Mouse (Mus musculus): ENCODE results near the gene Nebl. TPM values are rescaled to one million over a fixed set of nuclear protein-coding genes. Genes with fewer than 3 reads are reported as not detected.
"Not testable (repeated sequence)": the region's sequence is repeated elsewhere in the genome, so short reads cannot be mapped to it uniquely, and the experiment has no call there.

Gene Nebl
- polyA plus RNA-seq, 2 experiments = 14.3 to 23.9 TPM

GRCm38 (mm10) chr2:17335451-17335850 is 395.8 kb downstream of the Nebl start:
- no peaks in the 10 kb centered on the region for H3K4me1 ChIP-seq (ENCODE audit: control insufficient read depth, insufficient read depth, low read length)
- H3K9ac ChIP-seq (ENCODE audit: low read depth, low read length, severe bottlenecking) = no peak overlapping the region
- H3K27ac ChIP-seq (replicated peaks; ENCODE audit: low read depth, low read length) = no peak overlapping the region
- WGBS = 91% methylated on average over 5 of the region's 5 CpGs
- no peaks in the 10 kb centered on the region for H3K27me3 ChIP-seq (ENCODE audit: control insufficient read depth, insufficient read depth, low read length)
- ATAC-seq (ENCODE audit: low FRiP score, low read depth) (no peak), DNase-seq (ENCODE audit: low spot score) (no peak)
- TF ChIP-seq POLR2A (IDR thresholded peaks at IDR 0.05; ENCODE audit: borderline replicate concordance, extremely low read depth, insufficient read depth, insufficient read length) = no peak
- H3K4me3 ChIP-seq (replicated peaks; ENCODE audit: low read length) = no peak overlapping the region
- H3K9me3 ChIP-seq (ENCODE audit: control insufficient read depth, low read length) = no peaks in the 10 kb centered on the region
- H3K4me2 ChIP-seq (replicated peaks; ENCODE audit: low read depth, low read length, severe bottlenecking) = no peak overlapping the region
- H3K36me3 ChIP-seq (ENCODE audit: control insufficient read depth, insufficient read depth, low read length) = no peaks in the 10 kb centered on the region

DNA sequence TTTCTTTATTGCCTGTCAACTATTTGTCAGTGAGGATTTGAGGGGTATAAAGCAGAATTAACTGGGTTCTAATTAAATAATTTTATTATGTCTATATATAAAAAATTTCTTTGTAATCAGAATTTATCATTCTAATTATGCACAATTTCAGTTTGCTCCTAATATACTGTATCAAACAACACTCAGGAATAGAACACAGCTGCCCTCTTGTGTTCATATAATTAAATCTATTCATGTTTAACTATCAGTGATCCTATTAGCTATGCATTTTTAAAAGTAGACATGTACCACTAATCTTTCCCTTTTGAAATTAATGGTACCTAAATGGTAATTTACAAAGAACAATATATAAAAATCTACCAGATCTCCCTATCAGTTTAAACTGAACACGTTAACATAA is 404.7 kb downstream of the Nebl start:
- no peak for ATAC-seq (ENCODE audit: low FRiP score, low read depth)
- Histone ChIP-seq H3K27ac (replicated peaks; ENCODE audit: low read depth, low read length) (no peak overlapping the region), H3K36me3 (ENCODE audit: control insufficient read depth, insufficient read depth, low read length) (no peaks in the 10 kb centered on the region), H3K9me3 (ENCODE audit: control insufficient read depth, low read length) (no peaks in the 10 kb centered on the region), H3K27me3 (ENCODE audit: control insufficient read depth, insufficient read depth, low read length) (no peaks in the 10 kb centered on the region), H3K4me3 (replicated peaks; ENCODE audit: low read length) (no peak overlapping the region), H3K4me1 (ENCODE audit: control insufficient read depth, insufficient read depth, low read length) (no peaks in the 10 kb centered on the region), H3K4me2 (replicated peaks; ENCODE audit: low read depth, low read length, severe bottlenecking) (no peak overlapping the region), H3K9ac (ENCODE audit: low read depth, low read length, severe bottlenecking) (no peak overlapping the region)
- WGBS = 87% methylated on average over 1 of the region's 1 CpGs
- no peak for TF ChIP-seq POLR2A (IDR thresholded peaks at IDR 0.05; ENCODE audit: borderline replicate concordance, extremely low read depth, insufficient read depth, insufficient read length)
- DNase-seq (ENCODE audit: low spot score) = peak; percentile 55

DNA sequence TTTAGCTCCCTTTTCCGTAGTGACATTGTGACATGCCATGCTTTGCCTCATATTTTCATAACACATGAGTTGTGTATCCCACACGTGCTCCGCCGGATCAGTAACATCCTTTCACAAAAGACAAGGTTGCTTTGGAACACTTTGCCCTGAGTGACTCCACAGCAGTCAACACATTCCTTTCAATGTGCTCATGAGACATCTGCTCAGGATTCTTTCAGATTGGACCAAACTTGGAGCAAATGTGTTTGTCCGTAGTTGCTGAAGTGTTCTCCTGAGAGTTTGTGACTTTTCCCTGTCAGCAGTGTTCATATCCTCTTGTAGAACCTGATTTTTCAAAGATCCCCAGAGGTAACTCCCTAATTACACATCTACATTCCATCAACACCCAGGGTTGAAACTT is 414.4 kb downstream of the Nebl start:
- no peak for TF ChIP-seq POLR2A (IDR thresholded peaks at IDR 0.05; ENCODE audit: borderline replicate concordance, extremely low read depth, insufficient read depth, insufficient read length)

GRCm38 (mm10) chr2:17301379-17301778 is 429.9 kb downstream of the Nebl start:
- no peak for DNase-seq (ENCODE audit: low spot score)

More for the DNA sequence above, 414.4 kb downstream of the Nebl start:
- H3K36me3 ChIP-seq (ENCODE audit: control insufficient read depth, insufficient read depth, low read length) = no peaks in the 10 kb centered on the region
- no peaks in the 10 kb centered on the region for H3K27me3 ChIP-seq (ENCODE audit: control insufficient read depth, insufficient read depth, low read length)
- H3K9ac ChIP-seq (ENCODE audit: low read depth, low read length, severe bottlenecking) = no peak overlapping the region
- peak; percentile 12 for DNase-seq (ENCODE audit: low spot score)
- H3K4me3 ChIP-seq (replicated peaks; ENCODE audit: low read length) = no peak overlapping the region
- no peak overlapping the region for H3K4me2 ChIP-seq (replicated peaks; ENCODE audit: low read depth, low read length, severe bottlenecking)
- H3K9me3 ChIP-seq (ENCODE audit: control insufficient read depth, low read length) = no peaks in the 10 kb centered on the region
- WGBS = 79% methylated on average over 5 of the region's 5 CpGs
- no peak overlapping the region for H3K27ac ChIP-seq (replicated peaks; ENCODE audit: low read depth, low read length)
- ATAC-seq (ENCODE audit: low FRiP score, low read depth) = no peak
- no peaks in the 10 kb centered on the region for H3K4me1 ChIP-seq (ENCODE audit: control insufficient read depth, insufficient read depth, low read length)

DNA sequence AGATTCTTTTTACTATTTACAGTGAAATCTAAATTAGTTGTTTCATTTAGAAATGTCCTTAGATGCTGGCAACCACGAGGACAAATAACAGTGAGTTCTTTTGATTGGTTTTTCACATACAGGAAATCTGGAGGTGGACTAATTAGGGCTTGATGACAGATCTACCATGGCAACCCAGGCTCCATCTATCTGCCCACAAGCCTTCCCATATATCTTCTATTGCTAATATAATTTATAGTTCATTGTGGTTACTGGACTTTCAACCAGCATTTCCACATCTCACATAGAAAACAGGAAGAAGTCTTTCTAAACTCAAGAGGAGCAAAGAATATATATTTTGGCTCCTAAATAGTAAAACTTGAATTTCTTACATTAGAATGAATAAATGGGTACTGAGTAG is 433.8 kb downstream of the Nebl start:
- H3K36me3 ChIP-seq (ENCODE audit: control insufficient read depth, insufficient read depth, low read length) = no peaks in the 10 kb centered on the region
- TF ChIP-seq POLR2A (IDR thresholded peaks at IDR 0.05; ENCODE audit: borderline replicate concordance, extremely low read depth, insufficient read depth, insufficient read length) = no peak
- no peak overlapping the region for H3K4me2 ChIP-seq (replicated peaks; ENCODE audit: low read depth, low read length, severe bottlenecking)
- no peak for DNase-seq (ENCODE audit: low spot score)
- WGBS = 38% methylated on average over 1 of the region's 1 CpGs
- no peaks in the 10 kb centered on the region for H3K4me1 ChIP-seq (ENCODE audit: control insufficient read depth, insufficient read depth, low read length)
- H3K9me3 ChIP-seq (ENCODE audit: control insufficient read depth, low read length) = 0 out of 2 replicates have a peak, but pooled peaks cover 3% of the 10 kb centered on the region
- ATAC-seq (ENCODE audit: low FRiP score, low read depth) = no peak
- H3K27me3 ChIP-seq (ENCODE audit: control insufficient read depth, insufficient read depth, low read length) = no peaks in the 10 kb centered on the region
- no peak overlapping the region for H3K9ac ChIP-seq (ENCODE audit: low read depth, low read length, severe bottlenecking)
- no peak overlapping the region for H3K4me3 ChIP-seq (replicated peaks; ENCODE audit: low read length)
- H3K27ac ChIP-seq (replicated peaks; ENCODE audit: low read depth, low read length) = no peak overlapping the region

More at GRCm38 (mm10) chr2:17301379-17301778, 429.9 kb downstream of the Nebl start:
- Histone ChIP-seq H3K4me1 (ENCODE audit: control insufficient read depth, insufficient read depth, low read length) (no peaks in the 10 kb centered on the region), H3K4me2 (replicated peaks; ENCODE audit: low read depth, low read length, severe bottlenecking) (no peak overlapping the region), H3K9ac (ENCODE audit: low read depth, low read length, severe bottlenecking) (no peak overlapping the region), H3K27me3 (ENCODE audit: control insufficient read depth, insufficient read depth, low read length) (no peaks in the 10 kb centered on the region), H3K4me3 (replicated peaks; ENCODE audit: low read length) (no peak overlapping the region), H3K27ac (replicated peaks; ENCODE audit: low read depth, low read length) (no peak overlapping the region), H3K9me3 (ENCODE audit: control insufficient read depth, low read length) (no peaks in the 10 kb centered on the region), H3K36me3 (ENCODE audit: control insufficient read depth, insufficient read depth, low read length) (no peaks in the 10 kb centered on the region)
- TF ChIP-seq POLR2A (IDR thresholded peaks at IDR 0.05; ENCODE audit: borderline replicate concordance, extremely low read depth, insufficient read depth, insufficient read length) = no peak
- no peak for ATAC-seq (ENCODE audit: low FRiP score, low read depth)

DNA sequence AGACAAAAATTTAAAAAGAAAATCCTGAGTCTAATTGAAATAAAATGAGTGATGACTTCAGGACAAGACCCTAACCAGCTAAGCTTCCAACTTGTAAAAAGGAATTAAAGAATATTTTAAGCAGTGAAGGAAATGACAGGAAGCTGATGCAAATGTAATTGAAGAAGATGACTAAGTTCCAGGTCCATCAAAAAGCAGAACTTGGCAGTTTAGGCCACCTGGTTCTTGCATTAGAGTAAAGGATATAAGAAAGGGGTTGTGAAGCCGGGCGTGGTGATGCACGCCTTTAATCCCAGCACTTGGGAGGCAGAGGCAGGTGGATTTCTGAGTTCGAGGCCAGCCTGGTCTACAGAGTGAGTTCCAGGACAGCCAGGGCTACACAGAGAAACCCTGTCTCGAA is 436.0 kb downstream of the Nebl start:
- not testable (repeated sequence) for ATAC-seq (ENCODE audit: low FRiP score, low read depth); H3K4me3 ChIP-seq (replicated peaks; ENCODE audit: low read length)
- WGBS = 90% methylated on average over 4 of the region's 5 CpGs

More for the DNA sequence above, 436.0 kb downstream of the Nebl start:
- not testable (repeated sequence) for H3K9me3 ChIP-seq (ENCODE audit: control insufficient read depth, low read length); H3K4me2 ChIP-seq (replicated peaks; ENCODE audit: low read depth, low read length, severe bottlenecking); DNase-seq (ENCODE audit: low spot score); H3K4me1 ChIP-seq (ENCODE audit: control insufficient read depth, insufficient read depth, low read length); H3K27ac ChIP-seq (replicated peaks; ENCODE audit: low read depth, low read length); H3K36me3 ChIP-seq (ENCODE audit: control insufficient read depth, insufficient read depth, low read length); H3K9ac ChIP-seq (ENCODE audit: low read depth, low read length, severe bottlenecking); H3K27me3 ChIP-seq (ENCODE audit: control insufficient read depth, insufficient read depth, low read length)

Small RNA genes within 50 kb of the gene (microRNA-seq; reads per million reads assigned to microRNA genes)
- not detected for gene Mir6419
